Mouse (Mus musculus) kidney, embryonic 15.5 days (tissue): ENCODE results near the gene Chd5. TPM values are rescaled to one million over a fixed set of nuclear protein-coding genes. Genes with fewer than 3 reads are reported as not detected.

ENCODE experiments used
- ATAC-seq: fragments of 200-750 bp; cut with Nextera tagmentation; replicated peaks from 2 replicates; pipeline ENCODE4 v1.8.0; 2017; ENCODE audit warnings: moderate TSS enrichment; ENCODE audit not compliant: low FRiP score
- H3K27ac ChIP-seq: fragments of 300-500 bp; sonication (generic); 2 replicates; pipeline ENCODE4 v1.5.1; 2015; ENCODE audit warnings: mild to moderate bottlenecking, inconsistent platforms
- H3K27me3 ChIP-seq: fragments of 300-500 bp; sonication (generic); 2 replicates; pipeline ENCODE4 v1.6.1; 2015; ENCODE audit warnings: inconsistent platforms
- H3K36me3 ChIP-seq: fragments of 300-500 bp; sonication (generic); 2 replicates; pipeline ENCODE4 v1.6.1; 2015; ENCODE audit warnings: inconsistent platforms
- H3K4me1 ChIP-seq: fragments of 300-500 bp; sonication (generic); 2 replicates; pipeline ENCODE4 v1.6.1; 2015; ENCODE audit warnings: inconsistent platforms
- H3K4me2 ChIP-seq: fragments of 300-500 bp; sonication (generic); 2 replicates; pipeline ENCODE4 v1.6.1; 2015; ENCODE audit warnings: moderate library complexity, mild to moderate bottlenecking, inconsistent platforms
- H3K4me3 ChIP-seq: fragments of 300-500 bp; sonication (generic); replicated peaks from 2 replicates; pipeline ENCODE4 v1.5.1; 2015; ENCODE audit warnings: mild to moderate bottlenecking, inconsistent platforms
- H3K9ac ChIP-seq: fragments of 300-500 bp; sonication (generic); 2 replicates; pipeline ENCODE4 v1.6.1; 2015; ENCODE audit warnings: mild to moderate bottlenecking, inconsistent platforms
- H3K9me3 ChIP-seq: fragments of 300-500 bp; sonication (generic); replicated peaks from 2 replicates; pipeline ENCODE4 v1.6.1; 2016; ENCODE audit warnings: inconsistent platforms
- WGBS: fragments of 180-500 bp; shearing (Covaris S2); methylation state at CpG from one replicate; pipeline ENCODE4 v1.1.7; 2015; ENCODE audit warnings: mixed read lengths; 5-methylcytosine and 5-hydroxymethylcytosine counted together
- polyA plus RNA-seq: library from polyadenylated mRNA; unstranded; fragments of >200 nt; fragmentation: Nextera tagmentation; extraction: Ambion mirVana; gene quantifications from 2 replicates; pipeline ENCODE4 v1.2.1, GENCODE M21; 2015

Chd5 gene
- polyA plus RNA-seq, result 0.13 and 0.32 TPM in 2 replicates

- 0 out of 2 replicates have a peak, but pooled peaks have one; percentile 9 for ATAC-seq
- Histone ChIP-seq H3K27ac (no peak within 1 kb of the TSS), H3K4me2 (peak within 1 kb of the TSS; percentile 99), H3K36me3 (peaks cover 21% of the 10 kb centered on the region), H3K9me3 (no peaks in the 10 kb centered on the region), H3K4me3 (peak within 1 kb of the TSS; percentile 57), H3K9ac (peak within 1 kb of the TSS; percentile 49), H3K27me3 (peaks cover 75% of the 10 kb centered on the region), H3K4me1 (peaks cover 25% of the 10 kb centered on the region)
- WGBS, result 2% methylated on average over 91 of the region's 120 CpGs
These were observed at the start of gene Chd5 for GRCm38 (mm10) chr4:152338419-152339292. Gene Chd5 (plus strand): TSS chr4:152338651.

GRCm38 (mm10) chr4:152290385-152290784 lies 48.1 kb upstream of the Chd5 start:
- Histone ChIP-seq H3K9me3 (no peaks in the 10 kb centered on the region), H3K4me3 (peak overlapping the region; percentile 30), H3K27me3 (peaks cover 88% of the 10 kb centered on the region), H3K36me3 (no peaks in the 10 kb centered on the region), H3K4me2 (peak overlapping the region; percentile 56), H3K4me1 (peaks cover 46% of the 10 kb centered on the region), H3K27ac (no peak overlapping the region), H3K9ac (0 out of 2 replicates have a peak overlapping the region, but pooled peaks have one; percentile 10)
- 3% methylated on average over 39 of the region's 39 CpGs for WGBS
- no peak for ATAC-seq

- Histone ChIP-seq H3K27me3 (peaks cover 82% of the 10 kb centered on the region), H3K36me3 (no peaks in the 10 kb centered on the region), H3K27ac (no peak overlapping the region), H3K9ac (no peak overlapping the region), H3K4me3 (0 out of 2 replicates have a peak overlapping the region, but pooled peaks have one; percentile 30), H3K4me2 (peak overlapping the region; percentile 56), H3K4me1 (peaks cover 50% of the 10 kb centered on the region), H3K9me3 (no peaks in the 10 kb centered on the region)
- no peak for ATAC-seq
- 21% methylated on average over 11 of the region's 11 CpGs for WGBS
These were observed 47.5 kb upstream of the Chd5 start for GRCm38 (mm10) chr4:152290991-152291390.

- H3K9ac ChIP-seq, result 0 out of 2 replicates have a peak within 1 kb of the TSS, but pooled peaks have one; percentile 10
- no peak within 1 kb of the TSS for H3K27ac ChIP-seq
- H3K4me3 ChIP-seq, result peak within 1 kb of the TSS; percentile 30
- no peaks in the 10 kb centered on the region for H3K9me3 ChIP-seq
- no peak for ATAC-seq
- peaks cover 47% of the 10 kb centered on the region for H3K4me1 ChIP-seq
- peak within 1 kb of the TSS; percentile 56 for H3K4me2 ChIP-seq
- no peaks in the 10 kb centered on the region for H3K36me3 ChIP-seq
- H3K27me3 ChIP-seq, result peaks cover 76% of the 10 kb centered on the region
- WGBS, result 23% methylated on average over 6 of the region's 6 CpGs
These were observed 46.9 kb upstream of the Chd5 start, which contains the start of gene Hes3 for GRCm38 (mm10) chr4:152291562-152291961. Gene Hes3 (minus strand): TSS chr4:152291662.

GRCm38 (mm10) chr4:152292102-152292765 lies 46.2 kb upstream of the Chd5 start:
- no peak for ATAC-seq
- Histone ChIP-seq H3K27ac (no peak overlapping the region), H3K36me3 (no peaks in the 10 kb centered on the region), H3K4me2 (no peak overlapping the region), H3K9me3 (no peaks in the 10 kb centered on the region), H3K4me3 (no peak overlapping the region), H3K9ac (no peak overlapping the region), H3K27me3 (peaks cover 69% of the 10 kb centered on the region), H3K4me1 (peaks cover 44% of the 10 kb centered on the region)
- 6% methylated on average over 12 of the region's 12 CpGs for WGBS

- 41% methylated on average over 10 of the region's 10 CpGs for WGBS
- peak overlapping the region; percentile 76 for H3K27ac ChIP-seq
These were observed 44.1 kb upstream of the Chd5 start for GRCm38 (mm10) chr4:152294188-152294929.

GRCm38 (mm10) chr4:152295916-152296315 lies 42.5 kb upstream of the Chd5 start:
- Histone ChIP-seq H3K27ac (peak overlapping the region; percentile 76), H3K36me3 (peaks cover 16% of the 10 kb centered on the region), H3K9me3 (no peaks in the 10 kb centered on the region), H3K4me2 (peak overlapping the region; percentile 19; the same call in 1 of the 2 replicates), H3K4me1 (peaks cover 61% of the 10 kb centered on the region), H3K4me3 (0 out of 2 replicates have a peak overlapping the region, but pooled peaks have one; percentile 0), H3K27me3 (peaks cover 38% of the 10 kb centered on the region), H3K9ac (no peak overlapping the region)
- 34% methylated on average over 4 of the region's 4 CpGs for WGBS
- ATAC-seq, result no peak

More at GRCm38 (mm10) chr4:152294188-152294929, 44.1 kb upstream of the Chd5 start:
- Histone ChIP-seq H3K27me3 (peaks cover 53% of the 10 kb centered on the region), H3K4me1 (peaks cover 60% of the 10 kb centered on the region), H3K4me2 (no peak overlapping the region), H3K9me3 (no peaks in the 10 kb centered on the region), H3K4me3 (no peak overlapping the region), H3K36me3 (peaks cover under 1% of the 10 kb centered on the region; the same call in 1 of the 2 replicates), H3K9ac (no peak overlapping the region)
- ATAC-seq, result no peak

- H3K36me3 ChIP-seq, result peaks cover 20% of the 10 kb centered on the region
- WGBS, result 9% methylated on average over 8 of the region's 8 CpGs
- peak overlapping the region; percentile 76 for H3K27ac ChIP-seq
- peak overlapping the region; percentile 51 for H3K9ac ChIP-seq
- H3K27me3 ChIP-seq, result peaks cover 34% of the 10 kb centered on the region
- peak overlapping the region; percentile 95 for H3K4me3 ChIP-seq
- ATAC-seq, result no peak
- peaks cover 65% of the 10 kb centered on the region for H3K4me1 ChIP-seq
- peak overlapping the region; percentile 67 for H3K4me2 ChIP-seq
- H3K9me3 ChIP-seq, result no peaks in the 10 kb centered on the region
These were observed 42.1 kb upstream of the Chd5 start for GRCm38 (mm10) chr4:152296371-152296770.

- peaks cover 26% of the 10 kb centered on the region for H3K27me3 ChIP-seq
- under 1% methylated on average over 119 of the region's 119 CpGs for WGBS
- H3K4me1 ChIP-seq, result peaks cover 65% of the 10 kb centered on the region
- peak within 1 kb of the TSS; percentile 93 for H3K4me2 ChIP-seq
- no peaks in the 10 kb centered on the region for H3K9me3 ChIP-seq
- peak within 1 kb of the TSS; percentile 95 for H3K9ac ChIP-seq
- H3K27ac ChIP-seq, result peak within 1 kb of the TSS; percentile 84
- peaks cover 27% of the 10 kb centered on the region for H3K36me3 ChIP-seq
- ATAC-seq, result peak; percentile 96
- H3K4me3 ChIP-seq, result peak within 1 kb of the TSS; percentile 95
These were observed 41.3 kb upstream of the Chd5 start, which contains the start of gene Icmt for GRCm38 (mm10) chr4:152296874-152297861. Gene Icmt (plus strand): TSS chr4:152297227.

- H3K9me3 ChIP-seq, result no peaks in the 10 kb centered on the region
- H3K4me1 ChIP-seq, result peaks cover 62% of the 10 kb centered on the region
- no peak for ATAC-seq
- H3K27ac ChIP-seq, result no peak overlapping the region
- peak overlapping the region; percentile 31 for H3K9ac ChIP-seq
- 85% methylated on average over 14 of the region's 14 CpGs for WGBS
- peak overlapping the region; percentile 93 for H3K4me2 ChIP-seq
- peaks cover 9% of the 10 kb centered on the region for H3K27me3 ChIP-seq
- peaks cover 44% of the 10 kb centered on the region for H3K36me3 ChIP-seq
- peak overlapping the region; percentile 95; the same call in 1 of the 2 replicates for H3K4me3 ChIP-seq
These were observed 39.6 kb upstream of the Chd5 start for GRCm38 (mm10) chr4:152298836-152299235.
